Mouse (Mus musculus) liver, adult 2 months (tissue): ENCODE results near the gene Senp5.

Experiments used
- CTCF ChIP-seq: fragments of 200-500 bp; IDR thresholded peaks from 2 replicates; pipeline ENCODE4 v1.5.1; 2011; ENCODE audit warnings: low read depth, low read length, control low read depth
- POLR2A ChIP-seq: fragments of 200-500 bp; IDR thresholded peaks from 2 replicates; pipeline ENCODE4 v1.6.1; 2011; ENCODE audit warnings: low read length, control low read depth; ENCODE audit not compliant: insufficient read depth; ENCODE audit errors: extremely low read depth

GRCm38 (mm10) chr16:31932840-31933697 is 70.0 kb downstream of the Senp5 start:
- no peak for TF ChIP-seq POLR2A
- TF ChIP-seq CTCF = peak; percentile 91
